Mouse (Mus musculus) embryo, embryonic 9.5 days (tissue): ENCODE data around the gene Siah2.

Experiments
- DNase-seq: peaks from one replicate; pipeline ENCODE4 v3.0.0-alpha.2; 2017; ENCODE audit errors: extremely low spot score

The Siah2 gene

DNA sequence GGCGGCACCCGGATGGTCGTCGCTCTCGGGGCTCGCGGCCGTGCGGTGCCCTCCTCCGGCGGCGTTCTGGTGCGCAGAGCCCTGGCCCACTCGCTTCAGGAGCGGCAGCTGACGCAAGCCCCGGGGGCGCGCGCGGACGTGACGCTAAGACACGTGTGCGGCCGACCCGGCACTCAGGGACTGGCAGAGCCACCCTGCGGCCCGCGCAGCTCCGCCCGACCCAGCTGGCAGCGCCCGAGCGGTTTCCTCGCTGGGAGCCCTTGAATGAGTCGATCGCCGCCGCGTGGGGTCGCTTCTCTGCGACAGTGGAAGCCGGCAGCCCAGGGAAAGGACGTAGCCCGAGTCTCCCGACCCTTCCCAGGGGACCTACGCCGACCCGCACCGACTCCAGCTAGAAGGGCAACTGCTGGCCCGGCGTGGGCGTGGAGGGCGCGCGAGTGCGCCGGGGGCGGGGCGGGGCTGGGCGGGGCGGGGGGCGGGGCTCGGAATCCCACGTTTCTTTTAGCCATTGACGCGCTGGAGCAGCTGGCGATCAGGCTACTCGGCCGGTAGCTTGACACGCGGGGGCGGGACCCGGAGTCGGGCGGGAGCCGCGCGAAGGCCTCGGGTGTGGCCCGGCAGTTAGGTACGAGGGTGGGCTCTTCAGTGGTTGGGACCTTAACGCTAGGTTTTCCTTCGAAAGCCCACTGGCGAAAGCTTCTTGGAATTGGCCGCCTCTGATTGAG lies at the start of gene Siah2:
Gene Siah2 (minus strand): TSS at position 404 of the 725 bp plus-strand sequence.
- DNase-seq: peak; percentile 89

DNA sequence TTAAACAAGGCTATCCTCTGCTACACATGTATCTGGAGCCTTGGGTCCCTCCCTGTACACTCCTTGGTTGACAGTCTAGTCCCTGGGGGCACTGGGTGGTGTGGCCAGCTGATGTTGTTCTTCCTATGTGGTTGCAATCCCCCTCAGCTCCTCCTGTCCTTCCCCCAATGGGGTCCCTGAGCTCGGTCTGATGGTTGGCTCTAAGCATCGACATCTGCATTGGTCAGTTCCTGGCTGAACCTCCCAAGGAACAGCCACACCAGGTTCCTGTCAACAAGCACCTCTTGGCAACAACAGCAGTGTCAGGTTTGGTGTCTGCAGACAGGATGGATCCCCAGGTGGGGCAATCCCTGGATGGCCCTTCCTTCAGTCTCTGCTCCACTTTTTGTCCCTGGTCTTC lies 47.3 kb upstream of the Siah2 start:
- DNase-seq: no peak

DNA sequence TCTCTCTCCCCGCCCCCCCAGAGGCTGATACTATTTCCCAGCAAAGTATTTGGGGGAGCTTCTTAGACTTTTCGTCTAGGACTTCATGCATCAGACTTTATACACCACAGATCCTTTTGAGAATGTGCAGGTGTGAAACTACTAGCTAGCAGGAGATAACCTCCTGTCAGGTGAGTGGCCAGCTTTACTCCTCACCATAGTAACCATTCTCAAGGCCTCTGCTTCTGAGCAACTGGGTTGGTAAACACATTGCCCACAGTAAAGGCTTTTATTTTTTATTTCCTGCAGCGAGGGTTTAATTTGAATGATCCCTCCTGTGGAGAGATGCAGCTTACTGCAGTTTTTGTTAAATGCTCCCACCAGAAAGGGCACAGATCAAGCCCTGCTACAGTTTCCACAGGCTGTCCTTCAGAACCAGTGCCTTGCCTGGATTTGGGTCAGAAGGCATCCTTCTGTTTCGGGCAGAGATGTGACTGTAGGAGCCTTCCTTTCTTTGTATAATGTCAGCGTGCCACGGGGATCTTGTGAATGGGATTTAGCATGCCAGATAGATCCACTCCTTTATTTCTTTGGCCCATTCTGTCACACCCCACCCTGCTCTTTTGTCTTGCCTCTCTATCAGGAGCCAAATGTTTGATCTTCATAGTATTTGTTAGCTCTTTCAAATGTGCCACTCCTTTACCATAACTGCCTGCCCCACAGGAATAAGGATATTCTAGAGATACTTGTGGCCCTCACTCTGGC lies 46.3 kb upstream of the Siah2 start:
- DNase-seq: no peak

DNA sequence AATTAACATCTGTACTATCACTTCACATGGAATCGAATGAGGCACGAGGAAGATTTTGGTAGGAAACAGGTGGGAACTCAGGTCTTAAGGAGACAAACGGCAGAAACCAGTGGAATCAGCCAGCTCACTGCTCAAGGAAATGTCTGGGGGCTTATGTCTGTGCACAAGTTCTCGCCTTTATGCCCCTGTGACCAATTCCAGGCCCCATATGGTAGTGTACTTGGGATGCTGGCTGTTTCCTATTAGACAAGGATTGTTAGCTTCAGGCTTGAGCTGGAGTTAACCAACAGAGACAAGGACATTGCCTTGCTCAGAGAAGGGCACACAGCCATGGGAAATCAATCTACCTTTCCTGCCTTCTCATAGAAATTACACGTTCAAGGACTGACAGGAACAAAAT lies 39.3 kb upstream of the Siah2 start:
- no peak for DNase-seq

DNA sequence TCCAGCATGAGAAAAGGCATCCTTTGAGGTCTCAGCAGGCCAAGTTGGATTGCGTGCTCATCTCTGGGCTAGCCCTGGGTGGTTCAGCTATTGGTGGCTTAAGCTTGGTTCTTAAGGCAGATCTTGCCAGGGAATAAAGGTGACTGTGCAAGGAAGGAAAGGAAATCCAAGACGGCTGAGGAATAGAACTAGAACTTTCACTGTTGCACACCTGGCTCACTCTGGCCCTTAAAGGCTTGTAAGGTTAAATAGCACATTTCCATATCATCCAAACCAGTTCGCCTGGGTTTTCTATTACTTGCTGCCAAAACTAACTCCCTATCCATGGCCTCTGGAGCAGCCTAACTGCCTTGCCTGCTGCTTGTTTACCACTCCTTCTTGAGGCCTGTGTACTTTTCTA lies 38.4 kb upstream of the Siah2 start:
- no peak for DNase-seq

DNA sequence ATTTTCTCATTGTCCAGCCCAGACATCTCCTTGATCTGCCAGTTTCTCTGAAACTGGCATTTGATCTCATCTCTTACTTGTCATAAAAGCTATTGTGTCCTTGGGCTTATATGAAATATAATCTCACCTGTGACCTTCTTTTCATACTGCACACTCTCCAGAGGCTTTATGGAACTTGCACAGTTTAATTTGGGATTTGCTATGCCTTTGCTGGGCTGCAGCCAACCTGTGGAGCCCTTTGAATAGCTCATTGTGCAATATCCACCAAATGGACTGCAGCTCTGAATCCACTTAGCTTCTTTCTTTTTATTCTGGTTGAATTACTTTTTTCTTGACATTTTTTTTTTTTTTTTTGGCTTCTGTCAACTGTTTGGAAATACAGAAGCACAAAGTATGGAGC lies 37.3 kb upstream of the Siah2 start:
- DNase-seq: no peak

DNA sequence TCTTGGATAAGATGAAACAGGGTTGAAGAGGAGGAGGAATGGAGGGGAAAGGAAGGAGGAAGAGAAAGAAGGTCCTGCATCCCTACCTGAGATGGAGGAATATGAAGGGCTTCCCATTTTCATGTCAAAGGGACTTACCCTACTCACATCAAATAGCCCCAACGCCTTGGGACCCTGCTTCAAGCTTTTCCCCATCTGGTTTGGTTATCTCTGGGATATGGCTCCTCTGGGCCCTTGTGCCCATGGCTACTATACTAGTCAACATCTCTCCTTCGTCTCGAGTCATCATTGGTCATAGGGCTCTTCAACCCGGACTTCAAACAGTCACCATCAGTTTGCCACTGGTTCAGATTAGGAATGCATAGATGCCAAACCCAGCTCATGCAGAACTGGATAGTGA lies 35.4 kb upstream of the Siah2 start:
- no peak for DNase-seq

DNA sequence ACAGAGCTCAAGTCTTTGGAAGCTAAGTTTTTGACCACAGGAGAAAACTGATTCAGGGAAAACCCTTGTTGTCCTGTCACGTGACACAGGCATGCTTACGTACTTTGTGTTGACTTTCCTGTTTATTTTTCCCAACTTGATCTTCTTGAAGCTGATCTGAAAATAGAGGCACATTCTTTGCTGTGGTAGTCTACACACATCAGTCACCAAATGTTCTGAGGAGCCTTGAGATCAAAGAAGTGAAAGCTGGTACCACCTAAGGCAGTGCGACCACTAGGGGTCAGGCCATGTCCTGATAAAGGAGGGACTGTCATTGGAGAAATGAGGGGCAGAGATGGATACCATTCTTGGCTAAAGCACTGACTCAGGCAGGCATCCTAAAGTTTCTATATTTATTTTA lies 34.8 kb upstream of the Siah2 start:
- DNase-seq: peak; percentile 46

DNA sequence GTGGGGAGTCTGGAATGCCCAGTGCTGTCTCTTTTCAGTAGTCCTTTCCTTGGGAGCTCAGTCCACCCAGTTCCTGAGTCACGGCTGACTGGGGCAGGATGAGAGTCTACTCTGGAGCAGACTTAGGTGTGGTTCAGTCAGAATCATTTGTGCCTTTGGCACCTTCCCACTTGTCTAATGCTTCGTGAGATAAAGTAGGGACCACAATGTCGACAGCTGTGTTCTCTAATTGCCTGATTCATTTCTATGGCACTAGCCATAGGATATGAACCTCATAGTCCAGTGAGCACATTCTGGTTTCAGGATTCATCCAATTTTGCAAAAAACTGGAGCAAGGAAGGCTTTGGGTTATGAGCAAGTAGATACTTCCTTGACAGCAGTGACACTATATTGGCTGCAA lies 34.2 kb upstream of the Siah2 start:
- DNase-seq: no peak

DNA sequence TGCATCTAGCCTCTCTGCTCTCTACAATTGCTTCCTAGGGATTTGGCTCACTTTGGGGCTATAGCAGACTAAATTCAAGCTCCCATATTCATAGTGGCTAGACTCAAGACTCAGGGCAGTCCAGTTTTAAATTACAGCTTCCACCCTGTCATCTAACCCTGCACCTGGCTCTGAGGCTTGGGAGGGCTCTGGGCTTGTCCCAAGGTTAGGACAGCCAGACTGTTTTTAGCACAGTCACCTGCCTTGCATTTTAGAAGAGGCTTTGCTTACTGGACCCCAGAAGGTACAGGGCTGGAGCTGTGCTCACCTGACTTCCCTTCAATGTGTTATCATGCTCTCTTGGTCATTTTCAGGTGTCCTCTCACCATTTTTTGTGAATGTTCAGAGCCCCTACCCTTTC lies 32.6 kb upstream of the Siah2 start:
- no peak for DNase-seq

DNA sequence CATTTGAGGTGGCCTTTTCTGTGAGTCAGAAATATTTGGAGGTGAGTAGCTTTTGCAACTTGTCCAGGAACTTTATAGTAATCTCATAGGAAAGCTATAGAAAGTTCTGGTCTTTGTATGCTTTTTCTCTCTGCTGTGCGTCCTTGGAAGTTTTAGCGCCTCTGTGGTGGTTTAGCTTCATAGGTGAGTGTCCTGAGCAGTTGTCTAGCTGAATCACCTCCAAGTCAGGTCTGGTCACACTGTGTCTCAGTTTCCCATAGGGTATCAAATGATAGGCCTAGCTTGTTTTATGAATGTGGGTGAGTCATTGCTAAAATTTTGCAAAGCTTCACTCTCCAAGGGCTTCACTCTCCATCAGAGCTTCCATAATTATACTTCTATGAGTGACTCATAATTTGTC lies 31.5 kb upstream of the Siah2 start:
- DNase-seq: no peak

DNA sequence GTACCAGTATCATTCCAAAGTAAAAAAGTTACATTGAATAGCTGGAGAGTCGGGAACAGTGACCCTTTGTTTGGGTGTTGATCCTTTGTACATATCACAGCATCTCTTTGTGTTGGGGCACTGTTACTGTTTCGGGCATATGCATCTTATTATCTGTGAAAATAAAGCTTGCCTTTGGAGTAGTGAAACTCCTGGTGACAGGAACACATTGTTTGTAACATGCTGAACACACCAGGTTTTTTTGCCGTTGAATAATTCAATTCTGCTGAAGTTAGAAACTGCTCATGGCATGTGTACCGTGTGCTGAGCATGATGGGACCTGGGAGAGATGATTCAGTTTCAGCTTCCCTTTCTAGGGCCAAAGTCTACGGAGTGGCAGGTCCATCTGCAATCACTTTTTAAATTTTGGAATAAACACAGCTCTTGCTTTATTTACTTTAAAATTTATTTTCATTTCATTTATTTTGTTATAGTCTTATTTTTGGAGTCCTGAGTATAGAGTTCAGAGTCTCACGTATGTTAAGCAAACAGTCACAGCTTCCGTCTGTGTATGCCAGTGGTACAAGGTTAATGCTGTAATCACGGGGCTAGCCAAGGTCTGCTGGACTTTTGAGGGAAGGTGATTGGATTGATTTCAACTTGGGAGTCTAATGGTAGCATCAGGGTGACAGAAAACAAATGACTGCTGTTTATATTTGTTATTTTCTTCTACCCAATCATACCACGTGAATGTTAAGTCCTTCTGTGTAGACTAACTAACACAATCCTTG lies 27.4 kb upstream of the Siah2 start:
- DNase-seq: no peak

DNA sequence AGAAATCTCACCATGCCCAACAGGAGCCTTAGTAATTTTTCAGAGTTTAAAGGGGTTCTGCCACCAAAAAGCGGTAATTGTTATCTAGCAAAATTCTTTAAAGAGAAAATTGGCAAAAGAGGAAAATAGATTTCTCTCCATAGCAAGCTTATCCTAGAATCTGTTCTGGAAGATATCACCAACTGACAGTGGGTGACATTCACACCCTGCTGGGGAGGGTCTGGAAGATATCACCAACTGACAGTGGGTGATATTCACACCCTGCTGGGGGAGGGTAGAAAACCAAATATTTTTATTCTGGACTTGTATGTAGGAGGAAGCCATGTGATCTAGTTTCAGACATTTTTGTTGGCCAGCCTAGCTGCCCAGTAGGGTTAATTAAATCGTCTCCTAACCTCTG lies 24.5 kb upstream of the Siah2 start:
- DNase-seq: no peak

DNA sequence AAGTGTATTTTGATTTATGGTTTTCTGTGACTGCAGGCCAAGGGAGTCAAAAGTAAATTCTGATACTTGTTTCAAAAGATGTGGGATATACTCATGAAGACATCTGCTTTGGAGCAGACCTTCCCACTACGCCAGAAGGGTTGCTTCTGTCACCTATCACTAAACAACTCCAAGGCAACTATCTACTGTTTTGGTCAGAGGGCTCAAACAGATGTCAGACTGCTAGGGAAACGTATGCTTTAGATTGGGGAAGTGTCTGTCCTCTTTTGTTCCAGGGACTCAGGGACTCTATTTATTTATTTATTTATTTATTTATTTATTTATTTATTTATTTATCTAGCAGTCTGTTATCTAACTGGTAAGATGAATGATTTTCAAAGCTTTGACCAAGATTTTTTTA lies 22.6 kb upstream of the Siah2 start:
- no peak for DNase-seq

DNA sequence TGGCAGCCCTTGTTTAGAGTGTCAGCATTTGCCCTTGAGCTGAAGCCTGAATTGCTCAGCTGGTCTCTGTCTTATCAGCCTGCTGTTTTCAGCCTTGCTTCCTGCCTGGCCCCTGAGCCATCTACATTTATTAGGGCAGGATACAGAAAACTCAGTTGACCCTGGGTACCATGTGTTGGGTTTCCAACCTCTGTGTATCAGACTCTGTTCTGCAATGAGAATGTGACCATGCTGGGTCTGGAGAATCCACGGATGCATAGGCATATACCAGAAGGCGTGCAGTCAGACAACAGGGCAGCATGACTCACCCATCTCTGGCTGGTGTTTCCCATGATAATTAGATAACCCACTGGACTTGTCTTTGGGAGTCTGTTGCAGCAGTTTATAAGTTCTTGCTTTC lies 21.8 kb upstream of the Siah2 start:
- no peak for DNase-seq

DNA sequence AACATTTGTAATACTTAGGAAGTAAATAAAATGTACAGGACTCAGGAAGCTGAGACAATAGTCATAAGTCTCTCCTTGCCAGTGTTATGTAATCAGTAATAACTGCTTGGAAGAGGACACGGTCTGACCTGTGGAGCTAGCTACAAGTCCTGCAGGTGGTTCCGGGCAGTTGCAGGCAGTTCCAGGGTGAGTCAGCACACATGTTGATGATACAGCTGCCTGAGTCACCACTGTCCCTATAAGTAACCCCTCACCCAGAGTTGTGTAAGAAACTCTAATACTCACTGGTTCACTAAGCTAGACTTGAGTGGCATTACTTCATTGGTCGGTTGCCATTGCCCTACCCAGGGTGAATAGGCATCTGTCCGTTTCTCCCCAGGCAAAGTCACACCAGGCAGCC lies 21.0 kb upstream of the Siah2 start:
- no peak for DNase-seq

DNA sequence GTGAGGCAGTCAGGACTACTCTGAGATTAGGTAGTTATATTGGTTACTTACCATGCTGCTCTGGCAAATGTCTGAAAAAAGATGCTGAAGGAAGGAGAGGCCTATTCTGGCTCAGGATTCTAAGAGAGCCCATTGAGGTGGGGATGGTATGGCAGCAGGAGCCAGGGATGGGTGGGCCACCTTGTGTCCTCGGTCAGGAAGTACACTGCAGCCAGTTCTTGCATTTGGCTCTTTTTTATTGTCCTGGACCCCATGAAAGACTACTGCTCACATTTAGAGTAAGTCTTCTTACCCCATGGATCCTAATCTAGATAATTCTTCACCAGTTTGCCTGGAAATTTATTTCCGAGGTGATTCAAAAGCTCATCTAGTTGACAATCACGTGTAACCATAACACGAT lies 12.3 kb upstream of the Siah2 start:
- no peak for DNase-seq

DNA sequence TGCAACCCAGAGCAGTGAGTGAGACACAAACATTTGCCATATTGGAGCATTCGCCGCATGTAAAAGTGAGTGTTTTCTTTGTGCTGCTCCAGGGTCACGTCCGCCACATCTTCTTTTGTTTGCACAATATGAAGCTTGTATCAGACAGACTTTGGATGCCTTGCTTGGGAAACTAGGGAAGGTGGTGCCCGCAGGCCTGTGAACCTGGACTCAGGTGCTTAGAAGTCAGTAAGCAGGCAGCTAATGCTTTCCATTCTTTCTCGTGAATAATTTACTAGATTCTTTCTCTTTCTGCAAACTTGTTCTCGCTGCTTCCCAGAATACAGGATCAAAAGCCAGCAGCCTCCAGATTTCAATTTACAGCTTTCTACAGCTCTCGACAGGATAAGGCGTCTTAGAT lies 11.5 kb upstream of the Siah2 start:
- no peak for DNase-seq

DNA sequence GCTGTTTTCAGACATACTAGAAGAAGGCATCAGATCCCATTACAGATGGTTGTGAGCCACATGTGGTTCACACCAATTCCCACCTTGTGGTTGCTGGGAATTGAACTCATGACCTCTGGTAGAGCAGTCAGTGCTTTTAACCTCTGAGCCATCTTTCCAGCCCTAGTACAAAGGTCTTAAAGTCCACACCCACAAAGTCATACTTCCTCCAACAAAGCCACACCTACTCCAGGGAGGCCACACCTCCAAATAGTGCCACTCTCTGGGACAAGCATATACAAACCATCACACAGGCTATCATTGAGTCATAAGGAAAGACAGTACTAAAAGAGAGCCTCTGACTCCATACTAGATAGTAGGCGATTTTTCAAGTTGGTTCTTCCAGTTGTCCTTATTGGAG lies 10.1 kb upstream of the Siah2 start:
- no peak for DNase-seq

DNA sequence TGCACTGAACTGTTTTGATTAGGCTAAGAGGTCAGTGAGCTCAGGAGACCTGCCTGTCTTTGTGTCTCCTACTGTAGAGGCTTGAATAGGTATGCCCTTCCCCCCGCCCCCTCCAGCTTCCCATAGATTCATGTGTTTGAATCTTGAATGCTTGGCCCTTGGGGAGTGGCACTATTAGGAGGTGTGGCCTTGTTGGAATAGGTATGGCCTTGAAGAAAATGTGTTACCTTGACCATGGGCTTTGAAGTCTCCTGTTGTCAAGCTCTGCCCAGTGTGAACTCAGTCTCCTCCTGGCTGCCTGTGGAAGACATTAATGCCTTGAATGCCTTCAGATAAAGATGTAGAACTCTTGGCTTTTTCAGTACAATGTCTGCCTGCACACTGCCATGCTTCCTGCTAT lies 9.2 kb upstream of the Siah2 start:
- DNase-seq: no peak

DNA sequence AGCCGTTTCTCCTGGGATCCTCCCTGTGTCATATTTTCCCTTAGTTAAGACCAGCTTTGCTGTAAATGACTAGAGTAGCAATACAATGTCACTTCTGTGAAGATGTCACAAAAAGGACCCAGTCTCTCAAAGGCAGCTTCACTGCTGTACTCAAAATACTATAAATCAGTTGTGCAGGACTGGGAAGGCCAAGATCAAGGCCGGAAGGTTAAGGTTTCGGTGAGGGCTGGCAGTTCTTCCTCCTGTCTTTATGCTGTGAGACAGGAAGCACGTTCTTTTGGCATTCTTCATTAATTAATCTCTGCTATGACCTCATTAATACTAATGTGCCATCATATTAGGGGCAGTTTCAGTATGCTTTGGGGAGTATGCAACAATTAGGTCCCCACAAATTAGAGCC lies 5.7 kb upstream of the Siah2 start:
- no peak for DNase-seq

DNA sequence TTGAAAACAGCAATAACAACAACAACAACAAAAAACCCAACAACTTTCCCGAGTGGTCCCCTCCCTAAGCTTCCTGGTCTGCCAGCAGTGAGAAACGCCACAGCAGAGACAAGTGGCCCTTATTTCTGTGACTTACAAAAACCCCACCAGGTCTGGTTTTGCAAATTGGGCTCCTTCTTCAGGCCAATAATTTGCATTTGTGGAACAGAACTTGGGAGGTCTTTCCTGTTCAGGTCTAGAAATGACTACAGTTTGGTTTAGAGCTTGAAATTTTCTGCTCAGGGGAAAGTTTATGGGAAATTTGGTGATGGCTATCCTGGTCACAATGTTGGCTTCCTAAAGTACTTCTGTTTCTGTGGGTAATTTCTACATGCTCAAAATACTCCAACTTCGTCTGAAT lies 4.6 kb upstream of the Siah2 start:
- DNase-seq: no peak

DNA sequence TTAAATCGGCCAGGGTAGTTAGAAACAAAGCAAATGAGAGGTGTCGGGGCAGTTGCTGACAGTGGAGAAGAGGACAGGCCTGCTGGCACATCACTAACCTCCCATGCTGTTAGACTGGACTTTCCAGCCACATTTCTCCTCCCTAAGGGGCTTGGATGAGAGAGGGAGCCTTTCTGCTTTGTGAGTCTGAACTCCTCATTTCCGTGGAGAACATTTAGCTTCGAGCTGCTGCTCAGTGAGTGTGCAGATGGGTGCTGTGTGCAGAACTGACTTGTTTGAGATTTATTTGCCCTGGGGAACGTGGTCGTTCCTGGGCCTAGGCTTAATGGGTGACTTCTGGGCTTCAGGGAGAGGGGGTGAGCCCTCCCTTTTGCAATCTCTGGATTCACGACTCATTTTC lies 3.3 kb upstream of the Siah2 start:
- no peak for DNase-seq
